Mouse (Mus musculus): ENCODE measurements at regions not wholly inside any gene's neighbourhood (a gene's known extent, or its start where the extent isn't known, plus 50 kb on each side); places are given as distances from the start of the nearest gene placed in this dataset.

DNA sequence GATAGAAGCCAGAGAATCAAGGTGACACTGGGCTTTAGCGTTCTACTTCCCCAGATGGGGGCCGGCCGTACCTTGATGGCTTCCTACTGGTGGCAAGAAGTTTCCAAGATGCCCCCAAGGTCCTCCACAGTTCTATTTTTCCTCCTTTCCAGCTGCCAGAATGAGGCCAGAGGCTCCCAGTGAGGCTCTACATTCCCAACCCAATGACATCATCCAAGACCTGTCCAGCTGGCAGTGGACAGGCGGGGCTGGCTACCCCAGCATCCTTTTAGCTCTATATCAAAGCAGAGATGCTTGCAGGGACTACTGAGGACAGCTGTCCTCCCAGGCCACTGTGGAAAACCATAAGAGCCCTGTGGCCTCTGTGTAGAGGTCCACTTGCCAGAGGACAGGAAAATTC is 53.8 kb upstream of the Stx16 start:
- Histone ChIP-seq H3K4me2 (replicated peaks) (no peak overlapping the region), H3K4me1 (replicated peaks) (peaks cover 9% of the 10 kb centered on the region), H3K36me3 (no peaks in the 10 kb centered on the region), H3K27ac (no peak overlapping the region), H3K9ac (no peak overlapping the region), H3K27me3 (replicated peaks) (no peaks in the 10 kb centered on the region), H3K9me3 (no peaks in the 10 kb centered on the region), H3K4me3 (replicated peaks) (no peak overlapping the region)
- 80% methylated on average over 4 of the region's 4 CpGs for WGBS
- ATAC-seq = no peak

DNA sequence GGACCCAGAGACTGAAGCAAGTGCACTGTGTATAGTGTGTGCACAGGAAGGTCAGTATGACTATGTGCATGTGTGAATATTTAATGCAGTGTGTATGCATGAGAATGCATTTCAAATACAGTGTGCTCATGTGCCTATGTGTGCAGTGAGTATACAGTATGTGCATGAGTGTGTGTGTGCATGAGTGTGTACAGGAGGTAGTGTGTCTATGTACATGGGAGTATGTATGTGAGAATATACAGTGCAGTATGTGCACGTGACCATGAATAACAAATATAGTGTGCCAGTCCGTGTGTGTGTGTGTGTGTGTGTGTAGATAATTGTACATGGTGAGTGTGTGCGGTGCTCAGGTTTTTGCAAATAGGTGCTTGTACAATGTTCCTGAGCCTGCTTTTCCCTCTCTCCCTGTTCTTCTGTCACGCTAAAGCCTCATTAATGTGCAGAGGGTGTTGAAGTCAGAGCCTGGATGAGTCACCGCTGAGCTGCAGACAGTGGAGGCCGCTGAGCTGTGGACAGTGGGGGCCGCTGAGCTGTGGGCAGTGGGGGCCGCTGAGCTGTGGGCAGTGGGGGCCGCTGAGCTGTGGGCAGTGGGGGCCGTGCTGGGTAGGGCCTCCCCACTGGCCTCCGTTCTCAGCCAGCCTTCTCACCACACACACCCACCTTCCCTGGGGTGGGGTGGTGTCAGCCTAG is 50.8 kb upstream of the Stx16 start:
- Histone ChIP-seq H3K9ac (no peak overlapping the region), H3K4me1 (replicated peaks) (peaks cover 9% of the 10 kb centered on the region), H3K27me3 (replicated peaks) (no peaks in the 10 kb centered on the region), H3K4me2 (replicated peaks) (no peak overlapping the region), H3K9me3 (no peaks in the 10 kb centered on the region), H3K27ac (no peak overlapping the region), H3K36me3 (no peaks in the 10 kb centered on the region), H3K4me3 (replicated peaks) (no peak overlapping the region)
- no peak for ATAC-seq
- 75% methylated on average over 11 of the region's 11 CpGs for WGBS

Data from intestine, embryonic 15.5 days (tissue).